In the genomic region with DNA sequence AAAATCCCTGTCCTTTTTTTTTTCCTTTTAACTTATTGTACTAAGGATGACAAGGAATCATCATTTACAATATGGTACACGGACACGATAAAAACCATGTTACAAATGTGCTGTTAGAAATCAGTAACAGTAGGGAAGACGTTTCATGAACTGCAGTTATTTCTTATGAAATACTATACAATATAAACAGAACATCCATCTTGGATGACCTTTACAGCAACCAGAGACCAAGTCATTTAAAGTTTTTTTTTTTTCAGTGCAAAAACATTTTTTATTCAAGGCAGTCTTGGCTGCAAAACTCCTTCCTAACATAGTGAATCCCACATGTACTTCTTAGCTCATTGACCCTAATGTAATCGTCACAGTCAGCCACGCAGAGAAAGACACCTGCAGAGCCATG, we compare ENCODE assay signal across 15 mouse cellular contexts.
"Had no signal": no experiment of that assay in that cellular context is flagged by ENCODE, and none has a peak within 500 bp of the region (broad histone marks: within the 10 kb centered on the region; RNA-seq: fewer than 3 reads in every experiment).

No protein-coding gene starts in this region.

- H3K27me3 ChIP-seq: neural tube, embryonic 15.5 days; stomach, embryonic 15.5 days had no signal

- H3K9ac ChIP-seq: neural tube, embryonic 15.5 days; stomach, embryonic 15.5 days had no signal

- H3K4me3 ChIP-seq: neural tube, embryonic 15.5 days; stomach, embryonic 15.5 days had no signal

- H3K36me3 ChIP-seq: neural tube, embryonic 15.5 days; stomach, embryonic 15.5 days had no signal

- H3K4me1 ChIP-seq: stomach, embryonic 15.5 days had no signal

- DNase-seq: retina, postnatal 1 day; right cerebral cortex, adult 18-20 months; right cerebral cortex, postnatal 14 days; right cerebral cortex, postnatal 25 days; right cerebral cortex, postnatal 4 days; spleen, adult 18-20 months; thymus, adult 18-20 months; thymus, adult 2 months; thymus, postnatal 14 days; thymus, postnatal 25 days; thymus, postnatal 36 days; thymus, postnatal 4 days had no signal

- H3K4me2 ChIP-seq: neural tube, embryonic 15.5 days; stomach, embryonic 15.5 days had no signal

- H3K9me3 ChIP-seq: neural tube, embryonic 15.5 days; stomach, embryonic 15.5 days had no signal

- H3K27ac ChIP-seq: neural tube, embryonic 15.5 days; stomach, embryonic 15.5 days; stomach, postnatal 0 days had no signal
